Comparison of ENCODE assay signal across 8 mouse cellular contexts in genomic region chr12:16894396-16895220, GRCm38 (mm10). TPM values are rescaled to one million over a fixed set of nuclear protein-coding genes. Genes with fewer than 3 reads are reported as not detected.
DNase-seq lines count a peak whose midpoint lies in the region; ATAC-seq and TF ChIP-seq lines count a peak whose summit lies in the region.

TSS of gene Rock2 (plus strand) at chr12:16894895.

- H3K36me3 ChIP-seq in embryonic facial prominence, embryonic 13.5 days, result no peaks in the 10 kb centered on the region
- peaks cover 8% of the 10 kb centered on the region for H3K36me3 ChIP-seq in heart, adult 2 months (ENCODE audit: control insufficient read depth, insufficient read depth, low read length)
- H3K36me3 ChIP-seq in kidney, adult 2 months (ENCODE audit: control insufficient read depth, insufficient read depth, low read length), result no peaks in the 10 kb centered on the region
- no peaks in the 10 kb centered on the region for H3K36me3 ChIP-seq in limb, embryonic 14.5 days (ENCODE audit: control insufficient read depth, insufficient read depth, low read length)
- no peaks in the 10 kb centered on the region for H3K36me3 ChIP-seq in midbrain, embryonic 15.5 days (replicated peaks)

- H3K4me2 ChIP-seq in embryonic facial prominence, embryonic 13.5 days, result peak within 1 kb of the TSS; percentile 85
- H3K4me2 ChIP-seq in limb, embryonic 14.5 days (replicated peaks; ENCODE audit: low read depth, low read length, severe bottlenecking), result peak within 1 kb of the TSS; percentile 80
- H3K4me2 ChIP-seq in midbrain, embryonic 15.5 days, result peak within 1 kb of the TSS; percentile 88

- H3K79me2 ChIP-seq in heart, adult 2 months (replicated peaks; ENCODE audit: control insufficient read depth, insufficient read depth, low read length), result no peaks in the 10 kb centered on the region

- peaks cover 25% of the 10 kb centered on the region for H3K4me1 ChIP-seq in embryonic facial prominence, embryonic 13.5 days
- H3K4me1 ChIP-seq in heart, adult 2 months (ENCODE audit: control insufficient read depth, insufficient read depth, low read length), result peaks cover 9% of the 10 kb centered on the region
- H3K4me1 ChIP-seq in kidney, adult 2 months (ENCODE audit: control insufficient read depth, insufficient read depth, low read length), result peaks cover 18% of the 10 kb centered on the region
- peaks cover 22% of the 10 kb centered on the region for H3K4me1 ChIP-seq in limb, embryonic 14.5 days (ENCODE audit: control insufficient read depth, insufficient read depth, low read length)
- peaks cover 31% of the 10 kb centered on the region for H3K4me1 ChIP-seq in midbrain, embryonic 15.5 days

- ATAC-seq in embryonic facial prominence, embryonic 13.5 days (ENCODE audit: insufficient number of reproducible peaks, insufficient read depth, low FRiP score, low TSS enrichment, low read depth), result peak; percentile 89
- ATAC-seq in limb, embryonic 14.5 days (ENCODE audit: low FRiP score, low read depth), result peak; percentile 92
- peak; percentile 94 for ATAC-seq in midbrain, embryonic 15.5 days (replicated peaks)

- TF ChIP-seq POLR2A in heart, adult 2 months (IDR thresholded peaks at IDR 0.05; ENCODE audit: insufficient read depth, low read depth, low read length), result peak; percentile 86
- TF ChIP-seq POLR2A in kidney, adult 2 months (IDR thresholded peaks at IDR 0.05; ENCODE audit: low read depth, low read length), result peak; percentile 56
- TF ChIP-seq POLR2A in limb, embryonic 14.5 days (IDR thresholded peaks at IDR 0.05; ENCODE audit: borderline replicate concordance, extremely low read depth, insufficient read depth, insufficient read length), result 0 out of 2 replicates have a peak, but pooled peaks have one; percentile 52

- DNase-seq in 416B (ENCODE audit: low read depth), result peak; percentile 79
- peak; percentile 90 to 93 for DNase-seq in adrenal gland, postnatal 36 days
- peak; percentile 91 to 93 for DNase-seq in heart, adult 2 months
- DNase-seq in kidney, adult 2 months, result peak; percentile 89
- peak; percentile 73 for DNase-seq in limb, embryonic 14.5 days (ENCODE audit: low spot score)
- DNase-seq in spleen, adult 12 weeks (ENCODE audit: low spot score), result peak; percentile 83

- no peaks in the 10 kb centered on the region for H3K9me3 ChIP-seq in embryonic facial prominence, embryonic 13.5 days
- H3K9me3 ChIP-seq in limb, embryonic 14.5 days (ENCODE audit: control insufficient read depth, low read length), result no peaks in the 10 kb centered on the region
- no peaks in the 10 kb centered on the region for H3K9me3 ChIP-seq in midbrain, embryonic 15.5 days

- under 1% methylated on average over 115 of the region's 130 CpGs for WGBS in embryonic facial prominence, embryonic 13.5 days
- 1% methylated on average over 94 of the region's 130 CpGs for WGBS in heart, adult 2 months
- WGBS in kidney, adult 2 months, result 3% methylated on average over 116 of the region's 130 CpGs
- 0% methylated on average over 13 of the region's 130 CpGs for WGBS in limb, embryonic 14.5 days
- WGBS in midbrain, embryonic 15.5 days, result under 1% methylated on average over 63 of the region's 130 CpGs

- intact Hi-C loops in heart, adult 2 months (cut with DNase I), result loop anchor here (2.0 kb wide), 1 partner anchor 58 kb away; no protein-coding TSS in a partner anchor

- H3K9ac ChIP-seq in embryonic facial prominence, embryonic 13.5 days, result peak within 1 kb of the TSS; percentile 92
- peak within 1 kb of the TSS; percentile 100 for H3K9ac ChIP-seq in heart, adult 2 months (ENCODE audit: low read depth, low read length)
- H3K9ac ChIP-seq in limb, embryonic 14.5 days (ENCODE audit: low read depth, low read length, severe bottlenecking), result peak within 1 kb of the TSS; percentile 89
- H3K9ac ChIP-seq in midbrain, embryonic 15.5 days, result peak within 1 kb of the TSS; percentile 79

- peak within 1 kb of the TSS; percentile 96 for H3K27ac ChIP-seq in embryonic facial prominence, embryonic 13.5 days
- peak within 1 kb of the TSS; percentile 95 for H3K27ac ChIP-seq in heart, adult 2 months
- H3K27ac ChIP-seq in kidney, adult 2 months (ENCODE audit: insufficient read depth, low read depth, low read length), result peak within 1 kb of the TSS; percentile 99
- H3K27ac ChIP-seq in limb, embryonic 14.5 days (replicated peaks; ENCODE audit: low read depth, low read length), result peak within 1 kb of the TSS; percentile 95
- H3K27ac ChIP-seq in midbrain, embryonic 15.5 days, result peak within 1 kb of the TSS; percentile 95

- peak within 1 kb of the TSS; percentile 89 for H3K4me3 ChIP-seq in embryonic facial prominence, embryonic 13.5 days
- peak within 1 kb of the TSS; percentile 92 for H3K4me3 ChIP-seq in heart, adult 2 months
- H3K4me3 ChIP-seq in kidney, adult 2 months (ENCODE audit: insufficient read depth, low read depth, low read length), result peak within 1 kb of the TSS; percentile 88
- peak within 1 kb of the TSS; percentile 88 for H3K4me3 ChIP-seq in limb, embryonic 14.5 days (replicated peaks; ENCODE audit: low read length)
- peak within 1 kb of the TSS; percentile 72 for H3K4me3 ChIP-seq in midbrain, embryonic 15.5 days

- H3K27me3 ChIP-seq in embryonic facial prominence, embryonic 13.5 days, result no peaks in the 10 kb centered on the region
- no peaks in the 10 kb centered on the region for H3K27me3 ChIP-seq in heart, adult 2 months (ENCODE audit: control insufficient read depth, insufficient read depth, low read length)
- H3K27me3 ChIP-seq in kidney, adult 2 months (replicated peaks; ENCODE audit: control insufficient read depth, insufficient read depth, low read length), result no peaks in the 10 kb centered on the region
- H3K27me3 ChIP-seq in limb, embryonic 14.5 days (ENCODE audit: control insufficient read depth, insufficient read depth, low read length), result no peaks in the 10 kb centered on the region
- H3K27me3 ChIP-seq in midbrain, embryonic 15.5 days (replicated peaks), result no peaks in the 10 kb centered on the region

- TF ChIP-seq EP300 in heart, adult 2 months (IDR thresholded peaks at IDR 0.05; ENCODE audit: insufficient read depth, low read depth, low read length), result no peak

- TF ChIP-seq CTCF in heart, adult 2 months (IDR thresholded peaks at IDR 0.05), result no peak
- TF ChIP-seq CTCF in kidney, adult 2 months (conservative IDR thresholded peaks at IDR 0.05; ENCODE audit: insufficient read depth, insufficient read length, low read depth, low read length), result no peak

RNA-seq across cellular contexts. Expression of gene Rock2, which starts in this region (rescaled TPM):
- 10 to 100 TPM; 78.1 to 93.7 TPM for total RNA-seq in adrenal gland, postnatal 36 days (2021)
- 14.6 and 17.6 TPM in 2 replicates for polyA plus RNA-seq in embryonic facial prominence, embryonic 13.5 days (2015; fragmentation: Nextera tagmentation; extraction: Ambion mirVana)
- total RNA-seq in heart, adult 2 months (2021), result 10 to 100 TPM; 78.0 to 80.2 TPM
- 11.2 and 27.6 TPM in 2 replicates for polyA plus RNA-seq in heart, adult 2 months (2012; rRNA removed)
- polyA plus RNA-seq in kidney, adult 2 months (2012; rRNA removed), result 4.4 and 5.9 TPM in 2 replicates
- 14.8 and 18.3 TPM in 2 replicates for polyA plus RNA-seq in limb, embryonic 14.5 days (2012; rRNA removed)
- 18.2 and 19.1 TPM in 2 replicates for polyA plus RNA-seq in limb, embryonic 14.5 days (2014; fragmentation: Nextera tagmentation; extraction: Ambion mirVana)
- polyA plus RNA-seq in midbrain, embryonic 15.5 days (2015; fragmentation: Nextera tagmentation; extraction: Ambion mirVana), result 14.9 and 15.6 TPM in 2 replicates

Comparison
In these comparisons a context has a peak if more than half of its experiments do, and no peak if none do; other contexts are left out.
1. Peak in every context shown above with its lines: DNase-seq, ATAC-seq, H3K4me3 ChIP-seq and H3K27ac ChIP-seq.